Mouse (Mus musculus): ENCODE measurements around the gene Kif1bp. TPM values are rescaled to one million over a fixed set of nuclear protein-coding genes. Genes with fewer than 3 reads are reported as not detected.
"Not testable (repeated sequence)": the region's sequence is repeated elsewhere in the genome, so short reads cannot be mapped to it uniquely, and the experiment has no call there.

Kif1bp gene
- 38.6 and 40.0 TPM in 2 replicates for polyA plus RNA-seq (2015; fragmentation: Nextera tagmentation; extraction: Ambion mirVana)

DNA sequence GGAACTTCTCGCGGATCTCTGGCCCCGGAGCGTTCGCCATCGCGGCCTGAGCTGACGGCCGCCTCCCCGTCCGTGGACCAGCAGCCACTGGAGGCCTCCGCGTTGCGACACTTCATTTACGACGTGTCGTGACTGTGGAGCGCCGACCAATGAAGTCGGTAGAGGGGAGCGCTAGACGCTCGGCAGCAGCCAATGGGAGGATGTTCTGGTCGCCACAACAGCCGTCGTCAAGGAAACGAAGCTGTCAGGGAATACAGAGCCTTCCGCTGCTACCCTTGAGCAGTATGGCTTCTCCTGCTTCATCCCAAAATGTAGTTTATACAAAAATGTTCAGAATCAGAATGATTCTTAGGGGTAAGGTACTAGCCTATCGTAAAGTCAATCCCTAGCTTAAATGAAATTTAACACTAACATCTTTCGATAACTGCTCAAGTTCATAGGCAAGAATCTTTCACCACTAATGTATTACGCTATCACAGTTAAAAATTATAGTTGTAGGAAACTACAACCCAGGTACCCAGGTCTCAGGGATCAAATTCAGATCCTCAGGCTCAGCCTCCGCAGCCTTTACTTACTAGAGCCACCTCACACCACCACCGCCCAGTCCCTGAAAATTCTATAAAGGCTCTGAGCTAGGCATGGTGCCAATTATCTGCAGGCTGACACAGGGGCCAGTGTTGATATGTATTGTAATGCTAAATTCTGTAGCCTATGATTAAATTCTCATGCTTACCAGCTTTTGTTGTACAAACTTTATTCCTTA, at the start of gene Kif1bp:
Gene Kif1bp, minus strand, starts transcription at position 120 of the 763 bp plus-strand sequence.
- peaks cover 58% of the 10 kb centered on the region for H3K36me3 ChIP-seq
- peak within 1 kb of the TSS; percentile 87 for H3K4me3 ChIP-seq
- no peaks in the 10 kb centered on the region for H3K9me3 ChIP-seq
- peaks cover 19% of the 10 kb centered on the region for H3K4me1 ChIP-seq
- ATAC-seq (ENCODE audit: low FRiP score, low read depth), result peak; percentile 100
- peak within 1 kb of the TSS; percentile 93 for H3K9ac ChIP-seq
- H3K27me3 ChIP-seq, result no peaks in the 10 kb centered on the region
- H3K4me2 ChIP-seq (replicated peaks), result peak within 1 kb of the TSS; percentile 96
- H3K27ac ChIP-seq, result peak within 1 kb of the TSS; percentile 65; the same call in 1 of the 2 replicates
- WGBS, result 5% methylated on average over 33 of the region's 33 CpGs

DNA sequence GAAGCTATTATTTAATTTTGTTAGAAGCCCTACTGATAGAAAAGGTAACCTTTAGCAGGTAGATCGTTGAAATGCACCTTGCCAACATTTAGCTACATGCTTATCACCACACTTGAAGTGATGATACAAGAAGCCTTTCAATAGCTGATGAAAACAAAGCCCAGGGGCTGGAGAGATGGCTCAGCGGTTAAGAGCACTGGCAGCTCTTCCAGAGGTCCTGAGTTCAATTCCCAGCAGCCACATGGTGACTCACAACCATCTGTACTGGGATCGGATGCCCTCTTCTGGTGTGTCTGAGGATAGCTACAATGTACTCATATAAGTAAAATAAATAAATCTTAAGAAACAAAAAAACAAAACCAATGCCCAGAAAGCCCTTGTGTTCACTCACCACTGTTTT, 25.9 kb upstream of the Kif1bp start:
- ATAC-seq (ENCODE audit: low FRiP score, low read depth), result no peak
- H3K4me2 ChIP-seq (replicated peaks), result no peak overlapping the region
- no peak overlapping the region for H3K4me3 ChIP-seq
- no peaks in the 10 kb centered on the region for H3K27me3 ChIP-seq
- H3K4me1 ChIP-seq, result peaks cover 16% of the 10 kb centered on the region
- no peaks in the 10 kb centered on the region; the same call in 1 of the 2 replicates for H3K36me3 ChIP-seq
- no peak overlapping the region for H3K27ac ChIP-seq
- no peak overlapping the region for H3K9ac ChIP-seq
- WGBS, result 84% methylated on average over 3 of the region's 3 CpGs
- no peaks in the 10 kb centered on the region for H3K9me3 ChIP-seq

DNA sequence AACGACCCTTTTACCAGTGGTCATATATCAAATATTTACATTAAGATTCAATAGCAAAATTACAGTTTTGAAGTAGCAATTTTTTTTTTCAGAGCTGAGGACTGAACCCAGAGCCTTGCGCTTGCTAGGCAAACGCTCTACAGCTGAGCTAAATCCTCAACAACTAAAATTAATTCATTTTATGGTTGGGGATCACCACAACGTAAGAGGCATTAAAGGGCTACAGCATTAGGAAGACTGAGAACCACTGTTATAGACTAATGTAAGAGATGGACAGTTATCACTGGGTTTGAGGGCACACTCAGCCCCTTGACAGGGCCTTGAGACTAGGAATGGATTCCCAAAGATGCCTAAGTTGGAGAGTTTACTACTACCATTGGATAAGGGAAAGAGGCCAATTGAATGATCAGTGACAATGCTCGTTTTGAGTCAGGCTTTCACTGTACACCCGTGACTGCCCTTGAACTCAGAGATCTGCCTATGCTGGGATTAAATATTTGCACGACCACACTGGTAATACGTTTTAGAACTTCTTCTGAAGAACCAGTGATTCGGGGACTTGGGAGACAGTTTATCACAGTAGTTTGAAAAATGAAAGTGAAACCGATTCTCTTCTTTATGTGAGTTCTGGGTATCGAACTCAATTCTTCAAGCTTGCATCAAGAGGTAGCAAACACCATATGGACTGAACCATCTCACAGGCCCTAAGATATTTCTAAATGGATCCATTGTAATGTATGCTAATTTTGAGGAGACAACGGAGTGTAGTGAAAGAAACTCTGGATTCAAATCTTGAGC, 25.2 kb upstream of the Kif1bp start:
- no peak overlapping the region for H3K27ac ChIP-seq
- WGBS, result 89% methylated on average over 12 of the region's 12 CpGs
- peaks cover 16% of the 10 kb centered on the region for H3K4me1 ChIP-seq
- H3K4me3 ChIP-seq, result no peak overlapping the region
- ATAC-seq (ENCODE audit: low FRiP score, low read depth), result no peak
- no peaks in the 10 kb centered on the region for H3K27me3 ChIP-seq
- peak overlapping the region; percentile 87 for H3K4me2 ChIP-seq (replicated peaks)
- no peak overlapping the region for H3K9ac ChIP-seq
- H3K36me3 ChIP-seq, result peaks cover 3% of the 10 kb centered on the region
- no peaks in the 10 kb centered on the region for H3K9me3 ChIP-seq

DNA sequence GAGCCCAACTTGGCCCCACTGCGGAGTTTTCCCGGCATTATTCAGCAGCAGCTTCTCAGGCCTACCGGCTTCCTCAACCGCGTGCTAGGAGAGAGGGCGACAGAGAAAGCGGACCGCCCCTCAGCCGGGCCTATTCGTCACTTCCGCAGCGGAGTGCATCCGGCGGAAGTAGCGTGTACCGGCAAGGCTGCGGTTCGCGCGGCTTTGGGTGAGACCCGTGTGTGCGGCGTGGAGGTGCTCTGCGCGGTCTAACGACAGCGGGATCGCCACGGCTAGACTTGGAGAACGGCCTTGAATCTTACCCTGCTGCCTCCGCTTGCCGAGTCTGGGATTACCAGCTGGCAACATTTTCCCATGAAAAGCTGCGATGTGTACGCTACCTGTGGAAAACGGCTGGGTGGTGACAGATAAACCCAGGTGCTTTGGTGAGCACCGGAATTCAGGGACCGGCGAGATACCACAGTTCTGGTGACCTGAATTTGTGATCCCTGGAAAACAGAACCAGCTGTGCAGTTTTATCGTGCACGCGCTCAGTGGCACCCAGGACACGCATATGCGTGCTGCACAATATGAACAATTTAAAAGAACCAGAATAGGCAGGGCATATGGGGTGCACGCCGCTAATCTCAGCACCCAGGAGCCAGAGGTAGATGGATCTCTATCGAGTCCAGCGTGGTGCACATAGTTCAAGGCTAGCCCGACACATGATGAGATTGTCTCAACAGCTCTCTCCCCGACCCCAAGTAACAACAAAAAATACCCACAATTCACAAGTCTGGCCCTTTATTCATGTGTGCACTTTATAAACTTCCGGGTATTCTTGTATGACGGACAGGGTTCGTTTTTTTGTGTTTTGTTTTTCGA, 24.2 kb upstream of the Kif1bp start, which contains the start of gene Ddx21:
Gene Ddx21, minus strand, starts transcription at position 105 of the 864 bp plus-strand sequence.
- peak; percentile 97 for ATAC-seq (ENCODE audit: low FRiP score, low read depth)
- 6% methylated on average over 53 of the region's 53 CpGs for WGBS
- Histone ChIP-seq H3K9ac (peak within 1 kb of the TSS; percentile 81), H3K4me1 (peaks cover 16% of the 10 kb centered on the region), H3K9me3 (no peaks in the 10 kb centered on the region), H3K36me3 (peaks cover 13% of the 10 kb centered on the region), H3K27ac (peak within 1 kb of the TSS; percentile 58; the same call in 1 of the 2 replicates), H3K4me2 (replicated peaks) (peak within 1 kb of the TSS; percentile 87), H3K27me3 (no peaks in the 10 kb centered on the region), H3K4me3 (peak within 1 kb of the TSS; percentile 97)

DNA sequence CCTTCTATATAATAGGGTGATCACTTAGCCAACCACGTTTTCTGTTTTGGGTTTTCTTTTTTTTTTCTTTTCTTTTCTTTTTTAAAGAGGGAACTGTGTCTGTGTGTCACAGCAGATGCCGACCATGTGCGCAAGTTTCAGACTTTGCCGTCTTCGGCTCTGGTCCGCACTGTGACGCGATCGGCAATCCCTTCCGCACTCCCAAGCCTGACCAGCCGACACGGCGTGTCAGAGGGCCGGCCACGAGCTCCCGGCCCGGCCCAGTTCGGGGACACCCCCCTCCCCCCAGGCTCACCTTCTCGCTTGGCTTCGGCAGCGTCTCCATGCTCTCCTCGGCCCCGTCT, 23.5 kb upstream of the Kif1bp start:
- WGBS, result 0% methylated on average over 23 of the region's 23 CpGs
- Histone ChIP-seq H3K27me3 (no peaks in the 10 kb centered on the region), H3K9ac (peak overlapping the region; percentile 81), H3K27ac (peak overlapping the region; percentile 58; the same call in 1 of the 2 replicates), H3K4me2 (replicated peaks) (peak overlapping the region; percentile 87), H3K4me3 (peak overlapping the region; percentile 97), H3K9me3 (no peaks in the 10 kb centered on the region), H3K4me1 (peaks cover 16% of the 10 kb centered on the region), H3K36me3 (peaks cover 19% of the 10 kb centered on the region)
- ATAC-seq (ENCODE audit: low FRiP score, low read depth), result 0 out of 2 replicates have a peak, but pooled peaks have one; percentile 51

DNA sequence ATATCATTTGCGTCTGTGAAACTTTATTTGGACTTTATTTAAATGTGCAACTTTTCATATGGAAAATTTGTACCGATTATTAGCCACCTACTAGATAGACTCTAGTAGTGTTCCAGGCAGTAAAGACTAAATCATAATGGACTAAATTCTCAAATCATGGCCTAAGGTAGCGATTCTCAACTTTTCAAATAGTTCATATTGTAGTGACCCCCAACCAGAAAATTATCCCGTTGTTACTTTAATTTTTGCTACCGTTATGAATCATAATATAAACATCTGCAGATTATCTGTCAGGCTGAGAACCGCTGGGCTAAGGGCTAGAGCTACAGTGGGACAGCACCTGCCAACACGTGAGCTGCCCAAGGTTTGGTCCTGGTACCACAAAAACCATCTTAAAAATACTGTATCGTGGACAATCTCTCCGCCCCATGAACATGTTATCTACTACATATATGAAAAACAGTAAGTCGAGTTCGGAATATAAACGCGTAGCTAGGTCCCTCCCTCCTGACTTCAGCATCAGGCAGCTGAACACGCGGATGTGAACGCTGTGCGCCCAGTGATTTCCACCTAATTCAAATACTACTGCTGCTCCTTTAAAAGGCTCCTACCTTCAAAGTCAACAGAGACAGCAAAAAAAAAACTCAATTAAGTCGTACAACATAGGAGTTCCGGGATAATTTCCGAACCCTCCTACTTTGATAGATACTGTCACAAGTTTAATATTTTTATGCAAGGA, 23.0 kb upstream of the Kif1bp start:
- Histone ChIP-seq H3K4me1 (peaks cover 16% of the 10 kb centered on the region), H3K9ac (peak overlapping the region; percentile 81), H3K36me3 (peaks cover 21% of the 10 kb centered on the region), H3K27me3 (no peaks in the 10 kb centered on the region), H3K4me3 (peak overlapping the region; percentile 97), H3K4me2 (replicated peaks) (peak overlapping the region; percentile 87), H3K27ac (no peak overlapping the region), H3K9me3 (no peaks in the 10 kb centered on the region)
- no peak for ATAC-seq (ENCODE audit: low FRiP score, low read depth)
- 10% methylated on average over 20 of the region's 20 CpGs for WGBS

DNA sequence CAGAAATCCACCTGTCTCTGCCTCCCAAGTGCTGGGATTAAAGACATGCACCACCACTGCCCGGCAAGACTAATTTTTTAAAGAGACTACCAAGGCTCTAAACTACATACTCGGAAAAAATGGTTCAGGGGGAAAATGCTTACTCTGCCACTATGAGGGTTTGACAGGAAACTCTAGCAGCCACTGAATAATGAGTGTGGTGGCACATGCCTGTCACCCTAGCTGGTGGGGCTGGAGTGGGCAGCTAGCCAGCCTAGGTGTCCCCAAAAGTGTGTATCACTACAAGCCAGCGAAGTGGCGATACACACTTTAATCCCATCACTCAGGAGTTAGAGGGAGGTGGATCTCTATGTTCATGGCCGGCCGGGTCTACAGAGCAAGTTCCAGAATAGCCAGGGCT, 21.8 kb upstream of the Kif1bp start:
- 88% methylated on average over 6 of the region's 6 CpGs for WGBS
- Histone ChIP-seq H3K36me3 (peaks cover 31% of the 10 kb centered on the region), H3K4me2 (replicated peaks) (0 out of 2 replicates have a peak overlapping the region, but pooled peaks have one; percentile 7)

DNA sequence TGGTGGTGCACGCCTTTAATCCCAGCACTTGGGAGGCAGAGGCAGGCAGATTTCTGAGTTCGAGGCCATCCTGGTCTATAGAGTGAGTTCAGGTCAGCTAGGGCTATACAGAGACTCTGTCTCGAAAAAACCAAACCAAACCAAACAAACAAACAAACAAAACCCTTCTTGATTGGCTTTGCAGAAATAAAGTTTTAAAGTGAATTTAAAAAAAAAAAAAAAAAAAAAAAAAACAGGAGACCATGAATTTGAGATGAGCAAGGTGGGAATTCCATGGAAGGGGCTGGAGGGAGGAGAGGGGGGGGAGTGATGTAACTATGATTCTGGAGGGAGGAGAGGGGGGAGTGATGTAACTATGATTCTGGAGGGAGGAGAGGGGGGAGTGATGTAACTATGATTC, 21.1 kb upstream of the Kif1bp start:
- Histone ChIP-seq H3K36me3 (peaks cover 36% of the 10 kb centered on the region), H3K4me1 (peaks cover 16% of the 10 kb centered on the region)
- ATAC-seq (ENCODE audit: low FRiP score, low read depth); H3K9ac ChIP-seq; H3K27ac ChIP-seq; H3K4me3 ChIP-seq; H3K9me3 ChIP-seq; H3K27me3 ChIP-seq; H3K4me2 ChIP-seq (replicated peaks): not testable (repeated sequence)
- WGBS, result 97% methylated on average over 3 of the region's 3 CpGs

More for the DNA sequence above, 21.8 kb upstream of the Kif1bp start:
- H3K9ac ChIP-seq, result no peak overlapping the region
- H3K4me3 ChIP-seq, result no peak overlapping the region
- peaks cover 16% of the 10 kb centered on the region for H3K4me1 ChIP-seq
- H3K9me3 ChIP-seq, result no peaks in the 10 kb centered on the region
- no peak for ATAC-seq (ENCODE audit: low FRiP score, low read depth)
- H3K27me3 ChIP-seq, result no peaks in the 10 kb centered on the region
- H3K27ac ChIP-seq, result no peak overlapping the region

DNA sequence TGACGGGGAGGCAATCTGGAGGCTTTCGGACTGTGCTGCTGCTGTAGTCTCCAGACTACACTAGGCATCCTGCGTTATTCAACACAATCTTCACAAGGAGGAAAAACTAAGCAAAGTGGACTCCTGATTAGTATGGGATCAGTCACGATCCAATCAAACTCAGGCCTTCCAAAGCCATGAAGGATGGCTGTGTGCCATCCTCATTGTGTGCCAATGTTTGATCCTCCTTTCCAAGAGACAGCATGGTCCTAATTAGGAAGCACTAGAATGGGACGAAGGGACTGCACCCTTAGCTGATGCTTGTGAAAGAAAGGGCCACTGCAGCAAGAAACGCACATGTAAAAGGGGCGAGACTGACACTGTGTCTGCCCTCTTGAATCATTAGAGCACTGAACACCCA, 14.2 kb upstream of the Kif1bp start:
- 93% methylated on average over 7 of the region's 7 CpGs for WGBS
- peaks cover 88% of the 10 kb centered on the region for H3K36me3 ChIP-seq

DNA sequence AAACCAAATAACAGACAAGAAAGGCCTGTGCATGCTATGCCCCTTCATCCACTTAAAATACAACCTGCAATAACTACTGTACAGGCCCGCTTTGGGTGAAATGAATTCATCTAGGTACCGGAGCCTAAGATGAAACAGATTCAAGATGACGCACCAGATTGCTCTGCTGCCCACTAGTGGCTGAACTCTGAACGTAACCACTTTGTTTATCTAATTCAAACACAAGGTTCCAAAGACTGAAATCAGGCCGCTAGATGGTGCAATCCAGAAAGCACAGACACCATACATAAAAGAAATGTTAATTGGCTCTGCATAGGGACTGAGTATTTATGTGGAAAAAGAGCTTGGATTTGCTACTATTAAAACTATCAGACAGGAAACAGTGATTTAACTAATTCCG, 11.9 kb upstream of the Kif1bp start:
- Histone ChIP-seq H3K9me3 (no peaks in the 10 kb centered on the region), H3K4me3 (no peak overlapping the region), H3K4me1 (no peaks in the 10 kb centered on the region), H3K27me3 (no peaks in the 10 kb centered on the region), H3K9ac (no peak overlapping the region), H3K36me3 (peaks cover 94% of the 10 kb centered on the region), H3K27ac (no peak overlapping the region), H3K4me2 (replicated peaks) (no peak overlapping the region)
- peak; percentile 8; the same call in 1 of the 2 replicates for ATAC-seq (ENCODE audit: low FRiP score, low read depth)
- WGBS, result 45% methylated on average over 6 of the region's 6 CpGs

More for the DNA sequence above, 14.2 kb upstream of the Kif1bp start:
- Histone ChIP-seq H3K27ac (no peak overlapping the region), H3K9me3 (no peaks in the 10 kb centered on the region), H3K4me3 (no peak overlapping the region), H3K4me1 (no peaks in the 10 kb centered on the region), H3K27me3 (no peaks in the 10 kb centered on the region), H3K4me2 (replicated peaks) (no peak overlapping the region), H3K9ac (no peak overlapping the region)
- ATAC-seq (ENCODE audit: low FRiP score, low read depth), result no peak

DNA sequence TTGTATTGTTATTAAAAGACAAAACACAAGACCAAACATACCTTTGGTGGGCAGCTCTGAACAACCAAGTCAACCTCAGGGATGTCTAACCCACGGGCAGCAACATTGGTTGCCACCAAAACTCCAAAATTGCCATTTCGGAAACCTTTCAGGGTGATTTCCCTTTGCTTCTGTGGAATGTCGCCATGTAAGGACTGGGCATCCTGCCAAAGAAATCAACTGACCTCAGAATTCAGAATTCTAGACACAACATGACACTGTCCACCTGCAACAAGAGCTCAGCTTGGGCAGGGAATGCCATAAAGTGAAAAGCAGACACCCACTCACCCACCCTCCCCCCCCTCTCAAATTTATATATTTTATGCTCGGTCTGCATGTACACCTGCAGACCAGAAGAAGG, 10.4 kb upstream of the Kif1bp start:
- Histone ChIP-seq H3K4me3 (no peak overlapping the region), H3K9ac (no peak overlapping the region), H3K4me1 (no peaks in the 10 kb centered on the region), H3K27me3 (no peaks in the 10 kb centered on the region), H3K4me2 (replicated peaks) (no peak overlapping the region), H3K9me3 (no peaks in the 10 kb centered on the region), H3K36me3 (peaks cover 98% of the 10 kb centered on the region), H3K27ac (no peak overlapping the region)
- ATAC-seq (ENCODE audit: low FRiP score, low read depth), result no peak; the same call in 1 of the 2 replicates
- WGBS, result 66% methylated on average over 4 of the region's 4 CpGs
